Mouse (Mus musculus): ENCODE measurements at regions not wholly inside any gene's neighbourhood (a gene's known extent, or its start where the extent isn't known, plus 50 kb on each side); places are given as distances from the start of the nearest gene placed in this dataset.

DNA sequence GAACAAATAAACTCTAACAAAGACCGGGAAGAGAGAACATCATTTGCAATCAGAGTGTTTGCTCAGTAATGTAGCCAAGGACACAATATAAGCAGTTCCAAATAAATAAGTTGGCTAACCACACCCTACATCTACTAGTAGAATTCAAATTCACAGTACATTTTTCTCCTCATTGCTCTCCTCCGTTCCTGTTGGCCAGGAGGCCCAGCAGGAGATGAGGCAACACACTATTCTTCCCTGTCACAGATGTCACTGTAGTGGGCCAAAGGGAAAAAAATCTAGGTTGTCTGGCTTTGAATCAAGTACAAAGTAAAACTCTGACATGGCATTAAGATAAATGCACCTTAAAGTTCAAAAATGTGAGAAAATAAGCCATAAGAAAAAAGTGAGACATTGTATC is 1526.0 kb upstream of the Slc7a12 start:
- peak; percentile 41 for DNase-seq
